Mouse (Mus musculus): Measurements from ENCODE around the gene Trp63. TPM values are rescaled to one million over a fixed set of nuclear protein-coding genes. Genes with fewer than 3 reads are reported as not detected.
"Not testable (repeated sequence)": the region's sequence is repeated elsewhere in the genome, so short reads cannot be mapped to it uniquely, and the experiment has no call there.

Trp63 gene
- total RNA-seq (2021) = 10 to 100 TPM in 1 of 2 experiments, 1 to 10 TPM in 1; 6.7 to 13.3 TPM
- long read RNA-seq, experiment 1, full-length matches to known transcripts = 2 of 6 reads
- long read RNA-seq, experiment 1, partial matches to known transcripts = 2 of 6 reads
- long read RNA-seq, experiment 1, other reads (novel, unspliced or antisense) = 2 of 6 reads
- long read RNA-seq, experiment 2, partial matches to known transcripts = 0 of 7 reads
- long read RNA-seq, experiment 2, other reads (novel, unspliced or antisense) = 7 of 7 reads

DNA sequence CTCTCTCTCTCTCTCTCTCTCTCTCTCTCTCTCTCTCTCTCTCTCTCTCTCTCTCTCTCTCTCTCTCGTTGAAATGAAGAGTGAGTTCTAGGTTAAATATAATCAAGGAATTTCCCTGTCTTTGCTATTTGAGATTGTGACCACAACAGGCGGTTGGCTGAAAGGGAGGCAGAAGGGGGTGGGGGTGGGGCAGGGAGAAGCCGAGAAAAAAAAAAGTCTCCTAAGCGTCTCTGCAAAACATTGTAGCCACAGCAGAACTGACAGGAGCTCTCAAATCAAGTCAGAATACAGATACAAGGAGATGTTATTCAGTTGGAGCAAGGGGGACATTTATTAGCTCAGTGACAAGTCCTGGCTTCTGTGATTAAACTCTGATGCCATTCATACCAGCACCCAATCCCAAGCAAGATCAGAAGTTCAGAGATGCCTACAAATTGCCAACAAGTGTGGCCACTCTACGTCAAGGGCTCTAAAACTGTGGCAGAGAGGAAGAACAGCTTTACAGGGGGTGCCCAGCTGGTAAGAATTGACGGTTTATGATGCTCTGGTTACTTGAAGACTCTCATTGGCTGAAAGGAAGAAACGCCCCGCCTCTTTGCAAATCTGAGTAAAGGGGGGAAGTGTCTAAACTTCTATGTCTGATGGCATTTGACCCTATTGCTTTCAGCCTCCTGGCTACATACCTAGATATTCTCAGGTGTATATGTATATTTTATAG lies at the start of gene Trp63:
Trp63 (plus strand) TSS at position 233 of the 718 bp plus-strand sequence.
- DNase-seq = peak; percentile 52
- intact Hi-C loops (cut with DNase I) = loop anchor here (5.0 to 10.0 kb wide), 4 partner anchors 121 to 306 kb away; no protein-coding TSS in a partner anchor
- TF ChIP-seq CTCF (IDR thresholded peaks at IDR 0.05) = no peak
- Histone ChIP-seq H3K4me3 (peak within 1 kb of the TSS; percentile 65), H3K27ac (peak within 1 kb of the TSS; percentile 93)

DNA sequence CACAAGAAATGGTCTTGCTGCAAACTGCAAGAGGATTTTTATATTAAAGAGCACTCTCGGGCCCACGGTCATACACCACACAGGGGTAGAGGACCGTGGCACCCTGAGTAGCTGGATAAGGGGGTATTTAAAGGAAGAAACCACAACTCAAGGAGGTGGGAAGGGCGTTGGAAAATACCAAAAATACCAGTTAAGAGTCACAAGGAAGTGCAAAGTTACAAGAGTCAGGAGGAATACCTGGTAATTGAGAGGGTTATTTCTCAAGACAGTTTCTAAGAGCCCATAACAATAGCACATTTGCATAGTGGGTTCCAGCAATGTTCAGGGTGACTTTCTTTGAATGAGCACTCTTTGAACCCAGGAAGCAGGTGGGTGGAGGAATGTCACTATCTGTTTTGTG lies 38.8 kb upstream of the Trp63 start:
- intact Hi-C loops (cut with DNase I); H3K27ac ChIP-seq; H3K4me3 ChIP-seq; DNase-seq: not testable (repeated sequence)

GRCm38 (mm10) chr16:25660510-25661235 lies 22.9 kb upstream of the Trp63 start:
- intact Hi-C loops (cut with DNase I) = no loop called here
- DNase-seq = no peak
- TF ChIP-seq CTCF (IDR thresholded peaks at IDR 0.05) = no peak

DNA sequence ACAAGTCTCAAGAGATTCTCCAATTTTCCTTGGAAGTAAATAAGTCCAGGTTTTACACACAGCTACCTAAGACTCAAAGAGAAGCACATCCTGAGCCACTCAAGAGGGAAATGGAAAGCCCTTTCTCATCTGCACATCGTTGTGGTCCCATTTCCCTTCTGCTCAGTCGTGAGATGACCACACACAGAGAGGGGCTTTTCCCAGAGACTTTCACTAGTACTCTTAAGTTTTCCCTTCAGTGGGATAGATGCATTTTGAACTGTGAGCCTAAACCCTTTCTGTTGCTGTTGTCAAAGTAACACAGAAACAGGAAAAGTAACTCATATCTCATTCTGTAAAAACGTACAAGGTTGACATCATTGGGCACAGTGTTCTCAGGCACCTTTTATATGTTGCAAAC lies 20.4 kb upstream of the Trp63 start:
- intact Hi-C loops (cut with DNase I) = no loop called here
- no peak overlapping the region for H3K27ac ChIP-seq
- no peak for DNase-seq
- no peak for TF ChIP-seq CTCF (IDR thresholded peaks at IDR 0.05)
- H3K4me3 ChIP-seq = no peak overlapping the region

More at GRCm38 (mm10) chr16:25660510-25661235, 22.9 kb upstream of the Trp63 start:
- H3K4me3 ChIP-seq = no peak overlapping the region
- H3K27ac ChIP-seq = no peak overlapping the region

GRCm38 (mm10) chr16:25673861-25674440 lies 9.6 kb upstream of the Trp63 start:
- H3K4me3 ChIP-seq = no peak overlapping the region

DNA sequence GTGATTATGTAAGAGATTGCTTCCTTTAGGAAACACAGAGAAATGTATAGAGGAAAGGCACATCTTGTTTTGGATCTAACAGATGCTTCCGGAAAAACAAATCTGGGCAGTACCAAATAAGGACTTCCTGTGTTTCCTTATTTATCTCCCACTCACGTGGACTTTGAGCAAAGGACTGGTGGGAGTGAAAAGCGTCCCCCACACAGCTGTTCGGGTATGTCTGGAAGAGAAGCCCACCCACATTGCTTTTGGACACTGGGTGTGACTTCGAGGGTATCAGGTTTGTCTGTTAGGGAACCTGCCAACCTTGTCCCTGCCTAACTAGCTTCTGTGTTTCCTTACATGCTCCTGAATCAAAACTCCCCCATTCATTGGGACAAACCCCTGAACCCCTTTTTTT lies 3.2 kb upstream of the Trp63 start:
- intact Hi-C loops (cut with DNase I) = loop anchor here (5.0 to 10.0 kb wide), 4 partner anchors 124 to 303 kb away; no protein-coding TSS in a partner anchor
- Histone ChIP-seq H3K27ac (no peak overlapping the region), H3K4me3 (no peak overlapping the region)
- DNase-seq = no peak
- no peak for TF ChIP-seq CTCF (IDR thresholded peaks at IDR 0.05)

More at GRCm38 (mm10) chr16:25673861-25674440, 9.6 kb upstream of the Trp63 start:
- intact Hi-C loops (cut with DNase I) = no loop called here
- TF ChIP-seq CTCF (IDR thresholded peaks at IDR 0.05) = no peak
- no peak overlapping the region for H3K27ac ChIP-seq
- DNase-seq = no peak

- no peak overlapping the region for H3K4me3 ChIP-seq
- DNase-seq = peak; percentile 59
- H3K27ac ChIP-seq = peak overlapping the region; percentile 93
- no peak for TF ChIP-seq CTCF (IDR thresholded peaks at IDR 0.05)
- intact Hi-C loops (cut with DNase I) = loop anchor here (5.0 to 10.0 kb wide), 4 partner anchors 122 to 305 kb away; no protein-coding TSS in a partner anchor
Observed at GRCm38 (mm10) chr16:25682533-25682932, 1.0 kb upstream of the Trp63 start.

DNA sequence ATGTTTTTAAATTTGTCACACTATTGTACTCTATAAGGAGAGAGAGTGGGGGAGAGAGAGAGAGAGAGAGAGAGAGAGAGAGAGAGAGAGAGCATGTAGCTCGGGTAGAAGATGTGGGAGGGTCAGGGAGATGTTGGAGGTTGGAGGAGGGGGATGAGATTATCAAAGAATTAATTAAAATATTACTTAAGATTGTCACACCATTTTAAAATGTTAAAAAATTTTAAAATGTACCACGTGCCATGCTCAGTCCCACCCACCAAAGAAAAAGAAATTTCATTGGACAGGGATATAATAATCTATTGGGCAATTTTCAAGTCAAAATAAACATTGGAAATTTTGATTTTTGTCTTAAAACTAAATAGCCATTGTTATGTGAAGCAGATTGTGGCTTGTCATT lies 1.0 kb downstream of the Trp63 start:
- intact Hi-C loops (cut with DNase I) = loop anchor here (5.0 to 10.0 kb wide), 4 partner anchors 120 to 307 kb away; no protein-coding TSS in a partner anchor
- no peak for TF ChIP-seq CTCF (IDR thresholded peaks at IDR 0.05)
- no peak for DNase-seq
- H3K27ac ChIP-seq = peak overlapping the region; percentile 93
- peak overlapping the region; percentile 65 for H3K4me3 ChIP-seq

DNA sequence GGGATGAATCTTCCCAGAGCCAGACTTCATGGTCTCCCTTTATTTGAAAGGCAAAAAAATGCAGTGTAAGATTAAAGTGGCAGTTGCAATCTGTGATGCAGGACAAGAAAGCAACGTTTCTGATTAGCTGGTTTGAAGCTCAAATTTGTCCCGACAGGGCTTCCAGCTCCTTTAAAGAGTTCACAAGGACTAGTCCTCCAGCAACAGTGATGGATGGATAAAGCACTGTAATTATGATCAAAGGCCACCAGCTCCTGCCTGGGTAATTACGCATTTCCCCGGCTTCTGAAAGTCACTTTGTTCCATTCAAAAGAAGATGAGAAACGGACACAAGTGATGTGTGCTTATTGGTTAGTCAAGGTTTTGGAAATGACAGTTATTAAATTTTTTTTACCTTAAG lies 7.0 kb downstream of the Trp63 start:
- H3K27ac ChIP-seq = no peak overlapping the region
- no peak for TF ChIP-seq CTCF (IDR thresholded peaks at IDR 0.05)
- intact Hi-C loops (cut with DNase I) = no loop called here
- no peak for DNase-seq
- H3K4me3 ChIP-seq = no peak overlapping the region

DNA sequence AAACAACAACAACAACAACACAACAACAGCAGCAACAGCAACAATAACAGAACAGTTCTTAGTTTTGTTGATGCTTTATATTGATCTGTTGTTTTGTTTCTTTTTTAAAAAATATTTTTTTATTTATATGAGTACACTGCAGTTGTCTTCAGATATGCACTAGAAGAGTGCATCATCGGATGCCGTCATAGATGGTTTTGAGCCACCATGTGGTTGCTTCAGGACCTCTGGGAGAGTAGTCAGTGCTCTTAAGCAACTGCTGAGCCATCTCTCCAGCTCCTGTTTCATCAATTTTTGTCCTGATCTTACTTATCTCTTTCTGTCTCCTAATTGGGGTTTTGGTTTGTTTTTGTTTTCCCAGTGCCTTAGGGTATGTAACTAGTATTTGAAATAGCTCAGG lies 17.7 kb downstream of the Trp63 start:
- DNase-seq = no peak
- TF ChIP-seq CTCF (IDR thresholded peaks at IDR 0.05) = no peak
- H3K27ac ChIP-seq = no peak overlapping the region
- H3K4me3 ChIP-seq = no peak overlapping the region
- intact Hi-C loops (cut with DNase I) = no loop called here

- TF ChIP-seq CTCF (IDR thresholded peaks at IDR 0.05) = no peak
- no peak for DNase-seq
- intact Hi-C loops (cut with DNase I) = no loop called here
- Histone ChIP-seq H3K4me3 (no peak overlapping the region), H3K27ac (no peak overlapping the region)
Observed at GRCm38 (mm10) chr16:25706260-25706659, 22.7 kb downstream of the Trp63 start.

DNA sequence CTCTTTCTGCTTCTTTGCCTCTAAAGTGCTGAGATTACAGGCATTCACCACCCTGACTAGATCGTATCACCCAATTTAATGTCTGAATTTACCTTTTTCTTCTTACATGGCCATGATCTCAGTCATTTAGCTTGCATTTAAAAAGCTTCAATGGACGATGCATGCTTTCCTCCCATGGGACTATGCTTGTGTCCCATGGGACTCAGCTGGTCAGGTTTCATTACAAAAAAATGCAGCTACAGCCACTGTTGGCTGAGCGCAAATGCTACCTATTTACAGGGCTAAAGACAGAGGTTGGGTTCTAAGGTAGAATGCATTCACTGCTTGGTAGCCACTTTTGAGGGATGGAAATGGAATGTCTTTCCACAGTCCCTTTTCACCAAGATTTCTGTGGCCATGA lies 32.2 kb downstream of the Trp63 start:
- DNase-seq = no peak
- no peak for TF ChIP-seq CTCF (IDR thresholded peaks at IDR 0.05)
- intact Hi-C loops (cut with DNase I) = no loop called here
- Histone ChIP-seq H3K27ac (no peak overlapping the region), H3K4me3 (no peak overlapping the region)
